Mouse (Mus musculus) CH12.LX (cell line): ENCODE measurements at regions not wholly inside any gene's neighbourhood (a gene's known extent, or its start where the extent isn't known, plus 50 kb on each side); places are given as distances from the start of the nearest gene placed in this dataset.

ENCODE experiments used
- CHD1 ChIP-seq: IDR thresholded peaks from 2 replicates; pipeline ENCODE4 v1.6.1; 2012; ENCODE audit warnings: low read depth, low read length, improper control_type of control experiment, inconsistent platforms
- CTCF ChIP-seq, 2 experiments: IDR thresholded peaks in 1 of 2; conservative IDR thresholded peaks in 1 of 2; 2 replicates each; pipeline ENCODE4 v1.5.1; 2011 to 2012; ENCODE audit warnings: low read depth in 2 of 2, low read length in 2 of 2, improper control_type of control experiment in 1 of 2, inconsistent platforms in 1 of 2, mild to moderate bottlenecking in 1 of 2, moderate library complexity in 1 of 2
- GABPA ChIP-seq: IDR thresholded peaks from 2 replicates; pipeline ENCODE4 v1.6.1; 2012; ENCODE audit warnings: low read depth, low read length, improper control_type of control experiment, inconsistent platforms; ENCODE audit not compliant: insufficient replicate concordance
- HCFC1 ChIP-seq: IDR thresholded peaks from 2 replicates; pipeline ENCODE4 v1.6.1; 2012; ENCODE audit warnings: low read depth, mild to moderate bottlenecking, inconsistent platforms, low read length, improper control_type of control experiment
- JUN ChIP-seq: IDR thresholded peaks from 2 replicates; pipeline ENCODE4 v1.6.1; 2011; ENCODE audit warnings: low read depth, mild to moderate bottlenecking, low read length, improper control_type of control experiment, moderate library complexity; ENCODE audit not compliant: insufficient read depth
- MAZ ChIP-seq: IDR thresholded peaks from 2 replicates; pipeline ENCODE4 v1.6.1; 2012; ENCODE audit warnings: low read depth, mild to moderate bottlenecking, inconsistent platforms, low read length, improper control_type of control experiment, moderate library complexity
- MEF2A ChIP-seq: IDR thresholded peaks from 2 replicates; pipeline ENCODE4 v1.6.1; 2014; ENCODE audit warnings: low read depth, mild to moderate bottlenecking, inconsistent platforms, low read length, improper control_type of control experiment, borderline replicate concordance
- MYC ChIP-seq: IDR thresholded peaks from 2 replicates; pipeline ENCODE4 v1.6.1; 2011; ENCODE audit warnings: low read depth, mild to moderate bottlenecking, improper control_type of control experiment, low read length
- RAD21 ChIP-seq: IDR thresholded peaks from 2 replicates; pipeline ENCODE4 v1.6.1; 2011; ENCODE audit warnings: low read depth, mild to moderate bottlenecking, low read length, improper control_type of control experiment, moderate library complexity
- USF2 ChIP-seq: conservative IDR thresholded peaks from 2 replicates; pipeline ENCODE4 v1.6.1; 2011; ENCODE audit warnings: low read depth, low read length, improper control_type of control experiment

DNA sequence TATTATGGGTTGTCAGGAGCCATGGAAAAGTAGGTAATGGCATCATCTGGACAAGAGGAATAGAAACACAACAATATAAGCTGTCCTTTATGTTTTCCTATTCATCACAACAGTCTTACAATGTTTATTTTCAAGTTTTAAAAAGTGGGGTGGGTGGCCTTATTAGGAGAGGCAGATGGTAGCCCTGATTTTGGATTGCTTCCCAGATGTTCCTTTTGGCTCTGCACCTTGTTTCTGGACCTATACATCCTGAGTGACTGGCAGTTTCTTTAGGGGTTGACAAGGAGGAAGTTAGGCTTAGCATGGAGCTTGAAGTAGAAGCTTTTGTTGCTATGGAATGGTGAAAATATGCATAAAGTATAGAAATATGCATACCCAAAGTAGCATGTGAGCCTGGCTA is 286.8 kb downstream of the Lmo7 start:
- TF ChIP-seq CHD1 (no peak), GABPA (no peak), HCFC1 (no peak), RAD21 (no peak), CTCF (conservative IDR thresholded peaks at IDR 0.05 in 1 of 2, IDR thresholded peaks at IDR 0.05 in 1 of 2; ENCODE audit: low read depth in 2 of 2, low read length in 2 of 2) (no peak), JUN (no peak), MEF2A (no peak), USF2 (no peak), MAZ (no peak), MYC (no peak)
